Mouse (Mus musculus) midbrain, postnatal 0 days (tissue): ENCODE data around the gene Maml1. TPM values are rescaled to one million over a fixed set of nuclear protein-coding genes. Genes with fewer than 3 reads are reported as not detected.

ENCODE experiments used
- ATAC-seq: fragments of 200-750 bp; cut with Nextera tagmentation; 2 replicates; pipeline ENCODE4 v1.8.0; 2017; ENCODE audit warnings: moderate number of reproducible peaks, mild to moderate bottlenecking, moderate TSS enrichment, moderate library complexity; ENCODE audit not compliant: low FRiP score
- DNase-seq: peaks from one replicate; pipeline ENCODE4 v3.0.0-alpha.2; 2015; ENCODE audit warnings: low spot score
- H3K27ac ChIP-seq: fragments of 300-500 bp; sonication (generic); 2 replicates; pipeline ENCODE4 v1.5.1; 2014; ENCODE audit warnings: low read depth, mild to moderate bottlenecking, low read length, mixed read lengths
- H3K27me3 ChIP-seq: fragments of 300-500 bp; sonication (generic); 2 replicates; pipeline ENCODE4 v1.6.1; 2014; ENCODE audit warnings: low read length, control low read depth, mixed read lengths; ENCODE audit not compliant: insufficient read depth
- H3K36me3 ChIP-seq: fragments of 300-500 bp; sonication (generic); 2 replicates; pipeline ENCODE4 v1.6.1; 2014; ENCODE audit warnings: low read length, control low read depth, mixed read lengths; ENCODE audit not compliant: insufficient read depth
- H3K4me1 ChIP-seq: fragments of 300-500 bp; sonication (generic); 2 replicates; pipeline ENCODE4 v1.6.1; 2014; ENCODE audit warnings: mild to moderate bottlenecking, control low read depth, antibody characterized with exemption, low read length, mixed read lengths; ENCODE audit not compliant: insufficient read depth
- H3K4me2 ChIP-seq: fragments of 300-500 bp; sonication (generic); 2 replicates; pipeline ENCODE4 v1.6.1; 2014; ENCODE audit warnings: low read depth, mild to moderate bottlenecking, low read length, mixed read lengths; ENCODE audit not compliant: poor library complexity, severe bottlenecking
- H3K4me3 ChIP-seq: fragments of 300-500 bp; sonication (generic); 2 replicates; pipeline ENCODE4 v1.5.1; 2014; ENCODE audit warnings: low read depth, mild to moderate bottlenecking, low read length, moderate library complexity
- H3K9ac ChIP-seq: fragments of 300-500 bp; sonication (generic); replicated peaks from 2 replicates; pipeline ENCODE4 v1.6.1; 2014; ENCODE audit warnings: mild to moderate bottlenecking, low read length, moderate library complexity, mixed read lengths; ENCODE audit not compliant: poor library complexity, severe bottlenecking
- H3K9me3 ChIP-seq: fragments of 300-500 bp; sonication (generic); 2 replicates; pipeline ENCODE4 v1.6.1; 2016; ENCODE audit warnings: low read length, control low read depth
- CTCF ChIP-seq: IDR thresholded peaks from 2 replicates; pipeline ENCODE4 v1.5.1; 2016; ENCODE audit warnings: antibody characterized with exemption, mild to moderate bottlenecking
- WGBS: fragments of 180-500 bp; shearing (Covaris S2); extraction: QIAGEN DNeasy Blood & Tissue Kit; methylation state at CpG from one replicate; pipeline ENCODE4 v1.1.7; 2014; 5-methylcytosine and 5-hydroxymethylcytosine counted together
- microRNA-seq: library from miRNA; unstranded; fragments of <30 nt; microRNA quantifications from one replicate; pipeline ENCODE4, GENCODE M21; 2016; ENCODE audit warnings: borderline number of aligned reads
- polyA plus RNA-seq: library from polyadenylated mRNA; unstranded; fragments of >200 nt; fragmentation: Nextera tagmentation; extraction: Ambion mirVana; gene quantifications from 2 replicates; pipeline ENCODE4 v1.2.1, GENCODE M21; 2015
- total RNA-seq: library from RNA; depleted of rRNA; stranded (reverse); fragments of >200 nt; gene quantifications from 2 replicates; pipeline ENCODE4 v1.2.3, GENCODE M21; 2014; rRNA removed

The Maml1 gene
- total and polyA plus RNA-seq, 2 experiments from 2014 or later, result 1.6 to 12.8 TPM

DNA sequence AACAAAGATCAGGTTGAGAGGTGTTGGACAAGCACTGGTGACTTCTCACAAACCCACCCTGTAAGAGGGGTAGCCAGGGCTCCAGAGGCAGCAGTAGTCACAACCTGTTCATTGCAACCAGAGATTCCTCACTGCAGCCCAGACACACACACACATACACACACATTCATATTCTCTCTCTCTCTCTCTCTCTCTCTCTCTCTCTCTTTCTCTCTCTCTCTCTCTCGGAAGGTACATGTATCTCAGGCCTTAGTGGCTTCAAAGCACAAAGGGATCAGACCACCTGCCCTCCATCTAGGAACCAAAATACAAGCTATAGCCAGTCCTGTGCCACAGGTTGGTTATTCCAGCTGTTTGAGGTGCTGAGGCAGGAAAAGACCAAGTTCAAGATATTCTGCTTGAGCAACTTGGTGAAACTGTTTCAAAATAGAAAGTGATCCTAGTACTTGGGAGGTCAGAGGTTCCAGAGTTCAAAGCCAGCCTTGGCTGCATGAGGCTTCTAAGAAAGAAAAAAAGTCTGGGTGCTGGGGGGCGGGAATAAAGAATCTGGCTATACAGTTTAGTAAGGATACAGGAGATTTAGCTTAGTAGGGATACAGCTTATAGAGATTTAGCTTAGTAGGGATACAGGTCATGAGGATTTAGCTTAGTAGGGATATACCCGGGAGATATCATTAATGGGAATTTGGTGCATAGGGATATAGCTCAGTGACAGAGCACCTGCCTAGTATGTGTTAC is 80.6 kb downstream of the Maml1 start:
- H3K9me3 ChIP-seq, result no peaks in the 10 kb centered on the region
- H3K27me3 ChIP-seq, result no peaks in the 10 kb centered on the region
- peaks cover 9% of the 10 kb centered on the region; the same call in 1 of the 2 replicates for H3K4me1 ChIP-seq
- no peak for TF ChIP-seq CTCF
- H3K9ac ChIP-seq, result peak overlapping the region; percentile 100; the same call in 1 of the 2 replicates
- WGBS, result 82% methylated on average over 3 of the region's 3 CpGs
- H3K27ac ChIP-seq, result peak overlapping the region; percentile 100
- H3K36me3 ChIP-seq, result peaks cover 17% of the 10 kb centered on the region
- no peak for DNase-seq
- 0 out of 2 replicates have a peak, but pooled peaks have one; percentile 4 for ATAC-seq
- peak overlapping the region; percentile 99 for H3K4me3 ChIP-seq
- H3K4me2 ChIP-seq, result peak overlapping the region; percentile 67

- H3K4me1 ChIP-seq, result peaks cover 9% of the 10 kb centered on the region; the same call in 1 of the 2 replicates
- DNase-seq (peak; percentile 84), ATAC-seq (peak; percentile 76)
- peaks cover 25% of the 10 kb centered on the region for H3K36me3 ChIP-seq
- whole genome bisulfite sequencing, result under 1% methylated on average over 46 of the region's 48 CpGs
- H3K9ac ChIP-seq, result peak within 1 kb of the TSS; percentile 100
- H3K9me3 ChIP-seq, result no peaks in the 10 kb centered on the region
- H3K4me3 ChIP-seq, result peak within 1 kb of the TSS; percentile 99
- TF ChIP-seq CTCF, result no peak
- peak within 1 kb of the TSS; percentile 100 for H3K27ac ChIP-seq
- H3K27me3 ChIP-seq, result no peaks in the 10 kb centered on the region
- peak within 1 kb of the TSS; percentile 67 for H3K4me2 ChIP-seq
These were observed 81.5 kb downstream of the Maml1 start, which contains the start of the genes Sqstm1 and Mgat4b for GRCm38 (mm10) chr11:50210505-50211151. Sqstm1 (minus strand) TSS chr11:50210827. Mgat4b (plus strand) TSS chr11:50210890.

GRCm38 (mm10) chr11:50210101-50210504 is 82.0 kb downstream of the Maml1 start:
- Histone ChIP-seq H3K9me3 (no peaks in the 10 kb centered on the region), H3K4me1 (peaks cover 9% of the 10 kb centered on the region; the same call in 1 of the 2 replicates), H3K36me3 (peaks cover 30% of the 10 kb centered on the region), H3K27me3 (no peaks in the 10 kb centered on the region), H3K9ac (peak overlapping the region; percentile 100), H3K4me2 (peak overlapping the region; percentile 67), H3K4me3 (peak overlapping the region; percentile 99), H3K27ac (peak overlapping the region; percentile 100)
- ATAC-seq (peak; percentile 94), DNase-seq (peak; percentile 97)
- TF ChIP-seq CTCF, result no peak
- under 1% methylated on average over 24 of the region's 24 CpGs for WGBS

GRCm38 (mm10) chr11:50208039-50208438 is 84.1 kb downstream of the Maml1 start:
- Histone ChIP-seq H3K27me3 (no peaks in the 10 kb centered on the region), H3K4me1 (peaks cover 9% of the 10 kb centered on the region; the same call in 1 of the 2 replicates), H3K9ac (no peak overlapping the region), H3K4me2 (no peak overlapping the region), H3K36me3 (peaks cover 48% of the 10 kb centered on the region), H3K27ac (no peak overlapping the region), H3K4me3 (no peak overlapping the region), H3K9me3 (no peaks in the 10 kb centered on the region)
- no peak for DNase-seq
- TF ChIP-seq CTCF, result no peak
- WGBS, result 95% methylated on average over 5 of the region's 5 CpGs
- ATAC-seq, result no peak

- DNase-seq (no peak), ATAC-seq (no peak)
- Histone ChIP-seq H3K36me3 (peaks cover 55% of the 10 kb centered on the region), H3K4me3 (no peak overlapping the region), H3K27me3 (no peaks in the 10 kb centered on the region), H3K27ac (no peak overlapping the region), H3K4me2 (no peak overlapping the region), H3K9ac (no peak overlapping the region), H3K4me1 (peaks cover 9% of the 10 kb centered on the region; the same call in 1 of the 2 replicates), H3K9me3 (no peaks in the 10 kb centered on the region)
- 92% methylated on average over 14 of the region's 14 CpGs for WGBS
- TF ChIP-seq CTCF, result no peak
These were observed 84.8 kb downstream of the Maml1 start for GRCm38 (mm10) chr11:50207344-50207743.

DNA sequence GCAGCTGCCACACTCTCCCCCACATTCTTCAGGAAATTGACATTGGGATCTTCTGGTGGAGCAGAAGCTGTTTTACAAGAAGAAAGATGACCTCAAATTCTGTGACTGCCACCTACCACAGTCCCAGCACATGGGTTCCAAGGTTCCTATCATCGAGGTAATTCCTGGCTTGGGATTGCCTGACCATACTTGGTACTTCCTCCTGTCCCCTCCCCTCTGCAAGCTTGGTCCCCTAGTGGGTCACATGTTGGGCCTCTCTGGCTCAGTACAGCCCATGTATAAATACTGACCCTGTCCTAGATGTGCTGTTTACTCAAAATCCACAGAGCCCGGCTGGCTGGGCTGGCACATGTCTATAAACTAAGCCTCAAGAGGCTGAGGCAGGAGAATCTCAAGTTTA is 86.1 kb downstream of the Maml1 start:
- Histone ChIP-seq H3K27ac (no peak overlapping the region), H3K4me1 (peaks cover 6% of the 10 kb centered on the region; the same call in 1 of the 2 replicates), H3K9ac (no peak overlapping the region), H3K27me3 (no peaks in the 10 kb centered on the region), H3K4me2 (no peak overlapping the region), H3K36me3 (peaks cover 68% of the 10 kb centered on the region), H3K9me3 (no peaks in the 10 kb centered on the region), H3K4me3 (no peak overlapping the region)
- ATAC-seq, result no peak
- no peak for DNase-seq
- WGBS, result 97% methylated on average over 2 of the region's 2 CpGs
- TF ChIP-seq CTCF, result no peak

Small RNA genes within 50 kb of the gene (microRNA-seq; reads per million reads assigned to microRNA genes)
- gene Mir6919, result not detected

Other genes with a start within 250 kb of the Maml1 start
- 58.5 and 68.8 TPM in 2 replicates for gene Tbc1d9b, start 160.9 kb downstream of the Maml1 start, total RNA-seq
- 31.3 and 32.5 TPM in 2 replicates for gene Tbc1d9b, start 160.9 kb downstream of the Maml1 start, polyA plus RNA-seq
- gene Mrnip, start 117.9 kb downstream of the Maml1 start, total RNA-seq, result 37.1 and 41.3 TPM in 2 replicates
- 37.9 and 40.7 TPM in 2 replicates for gene Mrnip, start 117.9 kb downstream of the Maml1 start, polyA plus RNA-seq
- gene Sqstm1, start 81.5 kb downstream of the Maml1 start, total RNA-seq, result 314 and 335 TPM in 2 replicates
- 455 and 484 TPM in 2 replicates for gene Sqstm1, start 81.5 kb downstream of the Maml1 start, polyA plus RNA-seq
- 115 and 152 TPM in 2 replicates for gene Mgat4b, start 81.4 kb downstream of the Maml1 start, total RNA-seq
- gene Mgat4b, start 81.4 kb downstream of the Maml1 start, polyA plus RNA-seq, result 77.3 and 77.9 TPM in 2 replicates
- gene Ltc4s, start 53.7 kb downstream of the Maml1 start, total RNA-seq, result 3.5 and 21.3 TPM in 2 replicates
- gene Ltc4s, start 53.7 kb downstream of the Maml1 start, polyA plus RNA-seq, result 5.3 and 6.0 TPM in 2 replicates
- 227 and 275 TPM in 2 replicates for gene Canx, start 33.4 kb upstream of the Maml1 start, total RNA-seq
- gene Canx, start 33.4 kb upstream of the Maml1 start, polyA plus RNA-seq, result 235 and 244 TPM in 2 replicates
- 0.71 TPM in 1 of 2 replicates, not detected in the other for gene Cby3, start 62.2 kb upstream of the Maml1 start, total RNA-seq
- 0.92 and 1.8 TPM in 2 replicates for gene Cby3, start 62.2 kb upstream of the Maml1 start, polyA plus RNA-seq
- gene Hnrnph1, start 84.7 kb upstream of the Maml1 start, total RNA-seq, result 215 and 300 TPM in 2 replicates
- gene Hnrnph1, start 84.7 kb upstream of the Maml1 start, polyA plus RNA-seq, result 262 and 273 TPM in 2 replicates
- gene Rufy1, start 138.8 kb upstream of the Maml1 start, total RNA-seq, result 11.3 and 21.8 TPM in 2 replicates
- gene Rufy1, start 138.8 kb upstream of the Maml1 start, polyA plus RNA-seq, result 19.9 and 20.6 TPM in 2 replicates